Comparison of ENCODE assay signal across 23 mouse cellular contexts in genomic region chr5:112730604-112731003, GRCm38 (mm10).
DNase-seq lines count a peak whose midpoint lies in the region; ATAC-seq and TF ChIP-seq lines count a peak whose summit lies in the region.
"Had no signal": no experiment of that assay in that cellular context is flagged by ENCODE, and none has a peak within 500 bp of the region (broad histone marks: within the 10 kb centered on the region; RNA-seq: fewer than 3 reads in every experiment).

No protein-coding gene starts in this region.

- no peak overlapping the region for H3K9ac ChIP-seq in forebrain, embryonic 13.5 days
- H3K9ac ChIP-seq in forebrain, embryonic 16.5 days (replicated peaks; ENCODE audit: low read depth, low read length) = no peak overlapping the region
- H3K9ac ChIP-seq in hindbrain, postnatal 0 days (replicated peaks; ENCODE audit: low read length) = no peak overlapping the region
- no peak overlapping the region for H3K9ac ChIP-seq in lung, postnatal 0 days (replicated peaks; ENCODE audit: low read depth)
- H3K9ac ChIP-seq: intestine, embryonic 15.5 days; limb, embryonic 12.5 days; liver, embryonic 13.5 days; lung, embryonic 14.5 days had no signal

- no peak overlapping the region for H3K4me3 ChIP-seq in forebrain, embryonic 13.5 days
- H3K4me3 ChIP-seq in forebrain, embryonic 16.5 days (replicated peaks; ENCODE audit: low read length) = no peak overlapping the region
- H3K4me3 ChIP-seq in hindbrain, postnatal 0 days (ENCODE audit: low read length) = no peak overlapping the region
- no peak overlapping the region for H3K4me3 ChIP-seq in hindbrain, embryonic 10.5 days
- no peak overlapping the region for H3K4me3 ChIP-seq in lung, postnatal 0 days (ENCODE audit: low read depth, low read length)
- H3K4me3 ChIP-seq: intestine, embryonic 15.5 days; limb, embryonic 12.5 days; liver, embryonic 13.5 days had no signal

- 66% methylated on average over 10 of the region's 10 CpGs for WGBS in forebrain, embryonic 13.5 days
- 50% methylated on average over 10 of the region's 10 CpGs for WGBS in forebrain, embryonic 16.5 days
- 43% methylated on average over 10 of the region's 10 CpGs for WGBS in hindbrain, postnatal 0 days
- 67% methylated on average over 10 of the region's 10 CpGs for WGBS in hindbrain, embryonic 10.5 days
- WGBS in lung, postnatal 0 days = 15% methylated on average over 10 of the region's 10 CpGs

- ATAC-seq in forebrain, embryonic 13.5 days = peak; percentile 36; the same call in 1 of the 2 replicates
- ATAC-seq in forebrain, embryonic 16.5 days = no peak
- ATAC-seq in hindbrain, postnatal 0 days = peak; percentile 77
- no peak for ATAC-seq in lung, postnatal 0 days
- ATAC-seq: activated CD4-positive, CD25-positive, alpha-beta regulatory T cell, adult 4 months; CD4-positive, CD25-positive, alpha-beta regulatory T cell, adult 4 months; intestine, embryonic 15.5 days had no signal

- TF ChIP-seq EP300 in lung, postnatal 0 days (IDR thresholded peaks at IDR 0.05) = no peak

- no peak overlapping the region for H3K27ac ChIP-seq in forebrain, embryonic 13.5 days
- H3K27ac ChIP-seq in forebrain, embryonic 16.5 days (ENCODE audit: low read length) = no peak overlapping the region
- H3K27ac ChIP-seq in hindbrain, postnatal 0 days = no peak overlapping the region; the same call in 1 of the 2 replicates
- H3K27ac ChIP-seq in hindbrain, embryonic 10.5 days = no peak overlapping the region
- no peak overlapping the region for H3K27ac ChIP-seq in lung, postnatal 0 days (ENCODE audit: low read length)
- H3K27ac ChIP-seq: intestine, embryonic 15.5 days; limb, embryonic 12.5 days; liver, embryonic 13.5 days; macrophage had no signal

- no peak for TF ChIP-seq POLR2A in brain, embryonic 14.5 days (IDR thresholded peaks at IDR 0.05; ENCODE audit: borderline replicate concordance, extremely low read depth, insufficient read depth, insufficient read length, poor library complexity, severe bottlenecking)

- H3K27me3 ChIP-seq in forebrain, embryonic 13.5 days = no peaks in the 10 kb centered on the region
- no peaks in the 10 kb centered on the region for H3K27me3 ChIP-seq in forebrain, embryonic 16.5 days (replicated peaks; ENCODE audit: control insufficient read depth, insufficient read depth, low read length)
- no peaks in the 10 kb centered on the region for H3K27me3 ChIP-seq in hindbrain, postnatal 0 days (ENCODE audit: insufficient read depth, low read length)
- no peaks in the 10 kb centered on the region for H3K27me3 ChIP-seq in hindbrain, embryonic 10.5 days (ENCODE audit: insufficient read depth, poor library complexity, severe bottlenecking)
- no peaks in the 10 kb centered on the region for H3K27me3 ChIP-seq in lung, postnatal 0 days (replicated peaks; ENCODE audit: insufficient read depth, low read length)
- H3K27me3 ChIP-seq: intestine, embryonic 15.5 days; liver, embryonic 13.5 days had no signal

- no peak for TF ChIP-seq CTCF in hindbrain, postnatal 0 days (IDR thresholded peaks at IDR 0.05; ENCODE audit: low read depth)
- TF ChIP-seq CTCF in brain, embryonic 14.5 days (IDR thresholded peaks at IDR 0.05; ENCODE audit: borderline replicate concordance, extremely low read depth, insufficient read depth, insufficient read length) = no peak
- TF ChIP-seq CTCF in lung, postnatal 0 days (IDR thresholded peaks at IDR 0.05) = no peak

- no peaks in the 10 kb centered on the region for H3K36me3 ChIP-seq in forebrain, embryonic 13.5 days (ENCODE audit: poor library complexity, severe bottlenecking)
- H3K36me3 ChIP-seq in forebrain, embryonic 16.5 days (ENCODE audit: control insufficient read depth, insufficient read depth) = no peaks in the 10 kb centered on the region
- H3K36me3 ChIP-seq in hindbrain, postnatal 0 days (ENCODE audit: insufficient read depth, low read length) = no peaks in the 10 kb centered on the region
- no peaks in the 10 kb centered on the region for H3K36me3 ChIP-seq in hindbrain, embryonic 10.5 days
- no peaks in the 10 kb centered on the region for H3K36me3 ChIP-seq in lung, postnatal 0 days (ENCODE audit: insufficient read depth, low read length)
- H3K36me3 ChIP-seq: intestine, embryonic 15.5 days; limb, embryonic 12.5 days; liver, embryonic 13.5 days had no signal

- peaks cover 12% of the 10 kb centered on the region for H3K4me1 ChIP-seq in forebrain, embryonic 13.5 days
- H3K4me1 ChIP-seq in forebrain, embryonic 16.5 days (replicated peaks; ENCODE audit: control insufficient read depth, insufficient read depth, low read length) = peaks cover 5% of the 10 kb centered on the region; the same call in 1 of the 2 replicates
- no peaks in the 10 kb centered on the region for H3K4me1 ChIP-seq in hindbrain, postnatal 0 days (ENCODE audit: insufficient read depth, low read length)
- peaks cover 17% of the 10 kb centered on the region for H3K4me1 ChIP-seq in hindbrain, embryonic 10.5 days (replicated peaks)
- H3K4me1 ChIP-seq in lung, postnatal 0 days (ENCODE audit: insufficient read depth, low read depth, low read length) = no peaks in the 10 kb centered on the region
- H3K4me1 ChIP-seq: intestine, embryonic 15.5 days; limb, embryonic 12.5 days; liver, embryonic 13.5 days had no signal

- H3K4me2 ChIP-seq in forebrain, embryonic 13.5 days = no peak overlapping the region
- H3K4me2 ChIP-seq in forebrain, embryonic 16.5 days (ENCODE audit: low read length) = no peak overlapping the region
- no peak overlapping the region for H3K4me2 ChIP-seq in hindbrain, postnatal 0 days (ENCODE audit: low read depth, low read length)
- H3K4me2 ChIP-seq in lung, postnatal 0 days (replicated peaks; ENCODE audit: low read depth, low read length) = no peak overlapping the region
- H3K4me2 ChIP-seq: intestine, embryonic 15.5 days; limb, embryonic 12.5 days; liver, embryonic 13.5 days; lung, embryonic 14.5 days; midbrain, embryonic 11.5 days had no signal

- DNase-seq in hindbrain, postnatal 0 days (ENCODE audit: low spot score) = peak; percentile 88
- no peak for DNase-seq in hindbrain, embryonic 10.5 days (ENCODE audit: low spot score)
- peak; percentile 84 for DNase-seq in brain, embryonic 14.5 days (ENCODE audit: low read depth)
- peak; percentile 96 to 97 for DNase-seq in cerebellum, postnatal 10 days
- DNase-seq in lung, postnatal 0 days (ENCODE audit: low spot score) = no peak
- DNase-seq in right cerebral cortex, postnatal 25 days = no peak
- DNase-seq: adrenal gland, postnatal 14 days; gastrocnemius, postnatal 36 days; kidney, adult 9 months; kidney, postnatal 36 days; liver, embryonic 13.5 days; lung, embryonic 14.5 days; right cerebral cortex, postnatal 14 days; thymus, adult 18-20 months; thymus, postnatal 4 days had no signal

- H3K9me3 ChIP-seq in forebrain, embryonic 13.5 days (replicated peaks) = no peaks in the 10 kb centered on the region
- no peaks in the 10 kb centered on the region for H3K9me3 ChIP-seq in forebrain, embryonic 16.5 days (ENCODE audit: control insufficient read depth, low read length)
- no peaks in the 10 kb centered on the region for H3K9me3 ChIP-seq in hindbrain, postnatal 0 days (ENCODE audit: low read length)
- H3K9me3 ChIP-seq in hindbrain, embryonic 10.5 days = no peaks in the 10 kb centered on the region
- H3K9me3 ChIP-seq in lung, postnatal 0 days (ENCODE audit: low read length) = no peaks in the 10 kb centered on the region
- H3K9me3 ChIP-seq: intestine, embryonic 15.5 days; limb, embryonic 12.5 days; liver, embryonic 13.5 days had no signal

Comparison
In these comparisons a context has a peak if more than half of its experiments do, and no peak if none do; other contexts are left out.
1. ATAC-seq: peak in forebrain, embryonic 13.5 days (single experiment) and hindbrain, postnatal 0 days (single experiment); none in forebrain, embryonic 16.5 days (single experiment) and lung, postnatal 0 days (single experiment).
2. DNase-seq: peak in hindbrain, postnatal 0 days (single experiment), brain, embryonic 14.5 days (single experiment) and cerebellum, postnatal 10 days (2 of 2); none in hindbrain, embryonic 10.5 days (single experiment), lung, postnatal 0 days (single experiment) and right cerebral cortex, postnatal 25 days (single experiment).